Mouse (Mus musculus) T-helper 17 cell (primary cell): ENCODE results near the gene Rffl.

Experiments
- in situ Hi-C, 2 experiments: fragments of 300-600 bp; cut with MboI, MseI; formaldehyde crosslinking; loops; 1 replicate in 1 of 2; 2 replicates in 1 of 2; pipeline ENCODE4 v1.15.1; 2025; ENCODE audit warnings: high pct_unique_total_duplicates in 2 of 2

The Rffl gene

DNA sequence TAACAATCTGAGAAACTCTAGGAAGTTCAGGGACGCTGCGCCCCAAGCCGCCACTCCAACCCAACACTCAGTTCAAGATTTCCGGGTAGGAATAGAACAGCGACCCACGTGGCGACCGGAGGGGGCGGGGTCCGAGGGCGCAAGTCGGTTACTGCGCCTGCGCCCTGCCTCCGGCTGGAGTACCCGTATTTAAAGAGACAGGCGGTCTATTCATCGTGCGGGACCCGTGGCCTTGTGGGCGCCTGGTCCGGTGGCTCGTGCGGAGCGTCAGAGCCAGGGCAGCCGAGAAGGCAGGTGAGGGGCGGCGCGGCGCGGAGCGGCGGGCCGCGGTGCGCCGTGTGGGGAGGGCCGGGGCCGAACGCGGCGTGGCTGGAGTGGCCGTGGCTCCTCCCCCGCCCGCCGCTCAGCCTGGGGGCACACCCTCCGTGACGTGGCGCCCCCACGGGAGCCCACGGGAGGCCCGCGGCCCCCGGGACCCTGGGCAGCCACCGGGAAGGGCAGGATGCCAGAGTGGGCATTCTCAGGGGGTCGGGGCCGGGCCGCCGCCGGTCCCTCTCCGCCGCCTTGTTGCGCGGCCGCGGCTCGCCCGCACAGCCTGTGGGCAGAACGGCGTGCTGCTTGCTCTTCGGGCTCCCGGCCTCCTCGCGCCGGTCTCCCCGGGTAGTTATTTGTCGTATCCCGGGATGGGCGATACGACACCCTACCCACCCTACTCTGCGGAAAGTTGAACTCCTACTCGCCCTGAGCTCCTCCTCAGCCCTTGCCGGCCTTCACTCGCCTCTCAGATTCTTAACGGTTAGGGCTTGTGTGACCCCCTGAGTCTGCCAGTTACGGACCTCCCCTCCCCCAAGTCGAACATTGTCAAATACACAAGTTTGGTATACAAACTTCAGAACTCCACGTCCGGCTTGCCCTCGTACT, 89.8 kb downstream of the Rffl start, which contains the start of gene Lig3:
Gene Lig3, plus strand, starts transcription at position 126 of the 921 bp plus-strand sequence.
- in situ Hi-C loops = no loop called here

GRCm38 (mm10) chr11:82780134-82780533, 90.9 kb downstream of the Rffl start:
- in situ Hi-C loops = no loop called here

GRCm38 (mm10) chr11:82764438-82764924, 106.5 kb downstream of the Rffl start:
- in situ Hi-C loops = loop anchor here in 1 of 2 experiments (10.0 kb wide), 1 partner anchor 460 kb away; no protein-coding TSS in a partner anchor

DNA sequence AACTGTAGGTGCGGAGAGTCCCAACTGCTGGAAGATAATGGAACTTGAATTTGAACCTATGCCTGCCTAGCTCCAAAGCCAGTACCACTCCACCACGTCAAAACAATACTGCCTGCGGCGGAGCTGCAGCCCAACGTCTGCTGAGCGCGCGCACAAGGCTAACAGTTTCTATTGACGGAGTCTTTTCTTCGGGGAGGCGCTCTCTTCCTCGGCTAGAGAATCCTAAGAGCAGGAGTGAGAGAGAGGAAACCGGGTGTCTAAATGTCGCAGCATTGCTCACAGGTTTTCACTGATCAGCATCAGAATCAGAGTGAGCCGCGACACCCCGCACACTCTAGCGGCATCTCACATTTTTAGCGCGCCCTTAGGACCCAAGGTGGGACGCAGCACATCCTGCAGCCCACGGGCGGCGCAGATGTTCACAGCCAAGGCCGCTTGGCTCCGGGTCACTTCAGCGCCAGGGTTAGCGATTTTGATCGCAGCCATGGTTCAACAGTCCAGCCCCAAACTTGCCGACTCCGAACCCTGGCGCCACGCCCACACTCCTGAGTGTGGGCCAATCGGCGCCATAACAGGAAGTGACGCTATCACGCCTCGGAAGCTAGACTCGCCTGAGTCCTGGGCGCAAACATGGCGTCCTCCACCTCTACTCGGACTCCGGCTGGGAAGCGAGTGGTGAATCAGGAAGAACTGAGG, 107.1 kb downstream of the Rffl start, which contains the start of the genes Cct6b and Zfp830:
Gene Cct6b, minus strand, starts transcription at position 580 of the 696 bp plus-strand sequence.
Gene Zfp830, plus strand, starts transcription at position 604 of the 696 bp plus-strand sequence.
- in situ Hi-C loops = loop anchor here in 1 of 2 experiments (10.0 kb wide), 1 partner anchor 461 kb away; no protein-coding TSS in a partner anchor

GRCm38 (mm10) chr11:82763261-82763660, 107.7 kb downstream of the Rffl start:
- in situ Hi-C loops = loop anchor here in 1 of 2 experiments (10.0 kb wide), 1 partner anchor 462 kb away; no protein-coding TSS in a partner anchor

DNA sequence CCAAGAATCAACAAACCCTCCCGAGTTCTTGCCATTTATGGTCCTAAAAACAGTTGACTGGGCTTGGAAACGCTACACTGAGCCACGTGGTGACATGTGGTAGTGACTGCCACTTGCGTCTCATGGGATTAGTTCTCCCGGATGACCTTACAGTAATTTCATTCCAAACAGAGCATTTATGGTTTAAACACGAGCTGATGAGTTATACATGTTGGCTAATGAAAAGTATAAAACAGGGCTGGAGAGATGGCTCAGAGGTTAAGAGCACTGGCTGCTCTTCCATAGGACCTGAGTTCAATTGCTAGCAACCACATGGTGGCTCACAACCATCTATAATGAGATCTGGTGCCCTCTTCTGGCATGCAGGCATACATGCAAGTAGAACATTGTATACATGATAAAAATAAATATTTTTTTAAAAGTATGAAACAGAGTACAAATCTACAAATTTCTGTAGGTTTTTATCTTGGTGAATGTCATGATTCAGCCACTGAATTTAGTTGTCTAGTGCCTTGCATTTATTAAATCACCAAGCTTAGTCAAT, 108.7 kb downstream of the Rffl start:
- in situ Hi-C loops = loop anchor here in 1 of 2 experiments (10.0 kb wide), 1 partner anchor 462 kb away; no protein-coding TSS in a partner anchor

GRCm38 (mm10) chr11:82755919-82756318, 115.1 kb downstream of the Rffl start:
- in situ Hi-C loops = no loop called here
